Mouse (Mus musculus) WW6 (cell line): ENCODE measurements around the gene Plcd3.

Experiments
- DNase-seq: peaks from one replicate; pipeline ENCODE4 v3.0.0-alpha.2; 2013; ENCODE audit warnings: low read depth, low spot score

Gene Plcd3

DNA sequence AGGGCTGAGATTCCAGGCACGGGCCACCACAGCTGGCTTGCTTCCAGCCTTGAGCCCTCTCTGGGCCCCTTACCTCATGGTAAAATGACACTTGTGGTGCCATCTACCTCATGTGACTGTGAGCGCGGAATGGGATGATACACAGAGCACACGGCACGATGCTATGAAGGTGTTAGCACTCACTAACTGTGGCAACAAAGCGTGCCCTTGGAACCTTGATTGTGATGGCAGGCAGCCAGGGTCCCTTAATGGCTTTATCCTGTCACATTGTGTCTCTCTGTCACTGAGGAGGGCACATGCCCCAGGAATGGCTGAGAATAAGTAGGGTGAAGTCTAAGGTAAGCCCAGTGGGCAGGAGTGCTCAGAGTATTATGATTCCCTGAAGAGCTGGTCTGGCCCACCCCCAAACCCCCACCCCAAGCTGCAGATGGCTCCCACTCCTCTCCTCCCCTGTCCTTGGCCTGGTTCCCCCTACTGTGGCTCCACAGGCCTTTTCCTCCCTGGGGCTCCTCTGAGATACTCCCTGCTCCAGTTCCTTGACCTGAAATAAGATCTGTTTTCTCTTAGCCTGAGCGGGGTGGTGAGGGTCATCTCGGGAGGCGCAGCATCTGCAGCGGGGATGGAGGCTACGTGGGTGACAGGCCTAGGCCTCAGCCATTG is 2.8 kb downstream of the Plcd3 start:
- no peak for DNase-seq

- no peak for DNase-seq
Observed at GRCm38 (mm10) chr11:103096979-103097894, 4.2 kb downstream of the Plcd3 start.

GRCm38 (mm10) chr11:103095801-103096200 is 5.7 kb downstream of the Plcd3 start:
- no peak for DNase-seq

DNA sequence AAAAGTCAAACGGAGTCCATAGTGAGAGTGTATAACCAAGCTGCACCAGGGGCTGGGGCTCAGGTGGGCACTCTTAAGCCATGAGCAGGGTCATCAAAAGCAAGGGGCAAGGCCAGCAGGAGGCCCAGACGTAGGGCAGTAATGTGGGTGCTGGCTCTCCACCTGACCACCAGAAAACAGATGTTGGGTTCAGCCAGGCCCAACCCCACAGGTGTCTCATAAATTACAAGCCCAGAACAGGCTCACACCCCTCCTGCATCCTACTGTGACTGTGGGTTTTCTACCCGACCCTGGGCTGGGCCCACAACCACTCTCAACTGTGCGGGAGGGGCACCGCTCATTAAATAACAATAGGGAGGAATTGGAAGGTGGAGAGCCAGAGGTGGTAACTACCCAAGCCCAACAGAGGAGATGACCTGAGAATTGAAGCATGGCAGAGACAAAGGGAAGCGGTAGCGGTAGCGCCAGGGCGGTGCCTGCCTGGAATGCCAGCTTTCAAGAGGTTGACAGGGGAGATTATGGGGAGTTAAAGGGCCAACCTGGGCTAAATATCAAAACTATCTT is 6.3 kb downstream of the Plcd3 start:
- no peak for DNase-seq

GRCm38 (mm10) chr11:103093862-103094833 is 7.3 kb downstream of the Plcd3 start:
- no peak for DNase-seq

GRCm38 (mm10) chr11:103093306-103093705 is 8.2 kb downstream of the Plcd3 start:
- DNase-seq = no peak

- no peak for DNase-seq
Observed at GRCm38 (mm10) chr11:103081631-103082030, 19.8 kb downstream of the Plcd3 start.

DNA sequence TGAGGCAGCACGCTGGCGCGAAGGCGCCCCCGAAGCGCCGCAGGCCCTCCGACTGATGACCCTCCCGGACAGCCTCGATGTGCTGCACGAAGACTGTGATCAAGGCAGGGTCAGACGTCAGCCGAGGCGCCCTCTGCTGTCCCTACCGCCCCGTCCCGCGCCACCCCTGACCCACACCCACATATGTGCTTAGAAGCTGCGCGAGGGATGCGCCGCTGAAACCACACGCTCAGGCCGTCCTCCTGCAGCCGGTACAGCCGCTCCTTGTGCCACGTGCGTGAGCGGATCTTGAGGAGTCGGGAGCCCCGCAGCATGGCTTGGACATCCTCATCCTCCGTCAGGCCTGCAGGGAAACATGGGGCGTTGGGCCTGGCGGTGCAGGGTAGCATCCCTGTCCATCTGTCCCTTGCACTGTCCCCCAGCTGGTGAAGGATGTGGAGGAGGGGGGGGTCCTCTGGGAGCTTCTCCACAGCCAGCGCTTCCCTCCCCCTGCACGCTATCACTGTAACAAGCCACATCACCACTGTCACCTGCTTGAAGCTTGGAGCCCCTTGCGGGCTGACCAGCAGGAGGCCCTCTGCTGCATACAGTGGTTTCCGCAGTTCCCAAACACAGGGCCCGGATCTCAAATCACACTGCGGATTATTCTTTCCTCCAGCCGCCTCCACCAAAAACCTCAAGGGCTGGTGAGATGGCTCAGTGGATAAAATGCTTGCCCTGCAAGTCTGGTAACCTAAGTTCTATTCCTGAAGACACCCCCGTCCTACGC is 21.0 kb downstream of the Plcd3 start:
- DNase-seq = no peak

GRCm38 (mm10) chr11:103078131-103078530 is 23.3 kb downstream of the Plcd3 start:
- DNase-seq = no peak

- no peak for DNase-seq
Observed at GRCm38 (mm10) chr11:103076581-103076980, 24.9 kb downstream of the Plcd3 start.

DNA sequence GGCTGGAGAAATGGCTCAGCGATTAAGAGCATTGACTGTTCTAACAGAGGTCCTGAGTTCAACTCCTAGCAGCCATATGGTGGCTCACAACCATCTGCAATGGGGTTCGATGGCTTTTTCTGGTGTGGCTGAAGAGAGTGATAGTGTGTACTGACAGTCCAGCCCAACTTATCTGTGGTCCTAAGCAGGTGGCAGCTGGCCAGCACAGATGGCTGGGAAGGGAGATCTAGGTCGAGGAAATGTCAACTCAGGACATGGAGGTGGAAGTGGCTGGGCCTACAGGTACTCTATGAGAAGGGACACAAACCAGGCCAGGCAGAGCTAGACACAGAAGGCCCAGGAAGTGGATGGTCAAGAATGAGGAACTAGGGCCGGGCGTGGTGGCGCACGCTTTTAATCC is 25.4 kb downstream of the Plcd3 start:
- DNase-seq = no peak

DNA sequence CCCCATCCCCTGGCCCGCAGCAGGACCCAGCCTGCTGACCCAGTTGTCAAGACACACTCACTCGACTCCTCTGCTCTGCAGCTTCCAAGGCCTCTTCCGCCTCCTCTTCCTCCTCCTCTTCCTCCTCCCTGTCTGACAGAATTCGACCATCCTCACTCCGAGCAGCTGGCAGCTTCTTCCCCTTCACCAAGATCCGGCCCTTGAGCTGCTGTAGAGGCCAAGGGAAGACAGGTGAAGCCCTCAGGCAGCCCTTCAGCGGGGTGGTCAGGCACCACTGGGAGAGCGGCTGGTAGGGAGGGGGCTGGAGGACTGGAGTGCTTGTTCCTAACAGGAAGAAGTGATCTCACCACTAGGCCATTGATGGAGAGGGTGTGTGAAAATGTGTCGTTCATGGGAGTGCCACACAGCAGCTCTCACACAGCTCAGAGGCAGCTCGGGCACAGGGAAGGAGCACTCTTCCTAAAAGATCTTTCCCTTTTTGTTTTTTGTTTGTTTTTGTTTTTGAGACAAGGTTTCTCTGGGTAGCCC is 26.6 kb downstream of the Plcd3 start:
- DNase-seq = no peak

DNA sequence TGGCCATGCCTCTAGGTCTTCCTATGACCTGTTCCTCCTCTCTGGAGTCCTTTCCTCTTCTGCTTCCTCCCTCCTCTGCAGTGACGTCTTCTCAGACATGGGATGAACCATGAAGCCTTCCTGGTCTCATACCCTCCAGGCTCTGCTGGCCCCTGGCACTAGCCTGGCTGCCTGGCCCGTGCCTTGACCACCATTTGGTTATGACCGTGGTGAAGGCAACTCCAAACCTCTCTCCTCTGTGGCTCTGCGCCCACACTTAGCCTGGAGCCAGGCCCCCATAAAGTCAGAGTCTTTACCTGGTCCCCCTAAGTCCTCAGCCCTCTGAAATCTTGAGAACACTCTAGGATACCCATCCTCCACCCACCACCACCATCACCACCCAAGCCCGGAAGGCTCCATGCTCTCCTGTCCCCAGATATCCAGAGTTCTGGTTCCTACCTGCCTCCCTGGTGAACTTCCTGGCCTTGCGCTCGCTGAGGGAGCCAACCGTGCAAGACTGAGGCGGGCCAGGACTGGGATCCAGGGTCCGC is 27.3 kb downstream of the Plcd3 start:
- DNase-seq = no peak

DNA sequence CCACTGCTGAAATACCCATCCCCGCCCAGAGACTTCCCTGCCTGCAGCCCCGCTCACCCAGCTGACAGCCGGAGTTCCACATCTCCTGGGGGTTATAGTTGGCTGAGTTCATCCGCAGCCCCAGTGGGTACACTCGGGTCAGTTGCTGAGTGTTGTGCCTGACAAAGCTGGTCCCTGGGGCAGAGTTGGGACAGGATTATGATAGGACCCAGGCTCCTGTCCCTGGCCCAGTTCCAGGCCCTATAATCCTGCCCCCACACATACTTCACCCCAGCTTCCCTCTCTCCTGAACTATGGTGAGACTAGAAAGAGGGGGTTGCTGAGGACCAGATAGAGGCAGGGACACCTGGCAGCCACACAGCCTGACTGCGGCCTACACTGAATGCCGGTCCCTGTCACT is 27.8 kb downstream of the Plcd3 start:
- no peak for DNase-seq

DNA sequence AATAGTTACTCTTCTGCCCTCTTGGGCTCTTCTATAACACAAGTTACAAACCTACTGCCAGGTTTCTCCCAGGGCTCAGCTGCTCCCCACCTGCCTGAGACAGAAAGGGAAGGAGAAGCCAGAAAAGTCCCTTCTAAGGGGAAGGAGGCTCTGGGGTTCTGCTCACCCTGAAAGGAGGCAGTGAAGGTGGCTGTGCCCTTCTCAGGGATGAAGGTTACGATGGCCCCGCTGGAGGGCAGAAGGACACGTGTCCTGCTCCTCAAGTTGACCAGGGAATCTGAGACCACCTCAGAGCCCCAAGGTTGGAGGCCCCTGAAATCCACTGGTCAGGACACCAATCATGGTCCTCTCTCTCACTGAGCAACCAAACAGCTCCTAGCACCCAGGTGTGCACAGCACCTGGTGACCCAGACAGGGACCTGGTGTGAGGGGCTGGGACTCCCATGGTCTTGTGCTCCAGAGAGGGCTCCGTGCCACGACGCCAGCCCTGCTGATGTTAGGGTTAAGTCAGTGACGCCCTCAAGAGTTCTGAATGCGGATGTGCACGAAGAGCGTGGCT is 31.1 kb downstream of the Plcd3 start:
- no peak for DNase-seq

DNA sequence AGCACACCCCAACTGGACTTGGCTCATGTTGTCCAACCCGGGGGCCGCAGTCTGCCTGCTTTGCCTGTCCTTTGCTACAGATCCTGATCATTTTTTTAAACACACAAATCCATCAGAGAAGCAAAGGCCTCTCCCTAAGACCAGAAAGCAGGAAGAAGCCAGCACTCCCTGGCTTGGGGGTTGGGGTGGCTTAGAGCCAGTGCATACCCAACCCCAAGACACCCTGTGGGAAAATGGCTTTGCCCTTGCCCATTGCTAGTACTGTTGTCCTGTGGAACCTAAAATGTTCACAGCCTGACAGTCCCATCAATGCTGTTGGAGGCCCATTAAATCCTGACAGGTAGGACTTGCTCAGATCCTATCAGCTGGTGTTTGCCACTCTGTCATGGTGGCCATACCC is 31.7 kb downstream of the Plcd3 start:
- no peak for DNase-seq

DNA sequence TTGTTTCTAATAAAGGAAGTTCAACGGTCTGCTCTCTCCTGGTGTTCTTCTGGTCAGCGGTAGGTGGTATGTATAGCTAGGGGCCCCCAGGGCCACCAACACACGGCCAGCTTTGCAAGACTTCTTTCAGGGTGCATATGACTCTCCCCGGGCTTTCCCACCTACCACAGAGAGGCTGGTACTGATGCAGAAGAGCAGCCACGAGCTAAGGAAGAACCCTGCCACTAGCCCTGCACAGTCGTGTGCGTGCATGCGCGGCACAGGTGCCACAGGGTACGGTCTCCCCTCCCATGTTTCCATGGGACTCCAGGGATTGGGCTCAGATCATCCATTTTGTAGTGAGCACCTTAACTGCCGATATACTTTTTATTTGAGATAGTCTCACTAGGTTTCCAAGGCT is 32.6 kb downstream of the Plcd3 start:
- no peak for DNase-seq

DNA sequence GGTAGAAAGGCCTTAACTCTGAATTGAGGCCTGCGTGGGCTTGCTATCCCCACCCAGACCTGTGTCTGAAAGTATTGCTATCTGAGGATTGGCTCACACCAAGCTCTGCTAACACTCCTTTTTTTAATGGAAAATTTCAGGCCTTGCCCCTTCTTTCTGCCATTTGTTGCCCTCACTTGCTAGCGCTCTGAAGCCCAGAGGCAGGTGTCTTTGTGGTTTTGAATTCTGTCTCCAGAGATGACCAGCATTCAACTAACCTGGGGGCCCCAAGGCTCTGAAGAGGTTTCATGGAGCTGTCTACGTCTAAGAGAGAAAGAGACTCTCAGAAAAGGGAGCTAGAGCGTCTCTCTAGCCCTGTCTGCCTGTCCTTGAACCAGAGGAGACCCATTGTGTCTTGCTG is 33.2 kb downstream of the Plcd3 start:
- DNase-seq = no peak

DNA sequence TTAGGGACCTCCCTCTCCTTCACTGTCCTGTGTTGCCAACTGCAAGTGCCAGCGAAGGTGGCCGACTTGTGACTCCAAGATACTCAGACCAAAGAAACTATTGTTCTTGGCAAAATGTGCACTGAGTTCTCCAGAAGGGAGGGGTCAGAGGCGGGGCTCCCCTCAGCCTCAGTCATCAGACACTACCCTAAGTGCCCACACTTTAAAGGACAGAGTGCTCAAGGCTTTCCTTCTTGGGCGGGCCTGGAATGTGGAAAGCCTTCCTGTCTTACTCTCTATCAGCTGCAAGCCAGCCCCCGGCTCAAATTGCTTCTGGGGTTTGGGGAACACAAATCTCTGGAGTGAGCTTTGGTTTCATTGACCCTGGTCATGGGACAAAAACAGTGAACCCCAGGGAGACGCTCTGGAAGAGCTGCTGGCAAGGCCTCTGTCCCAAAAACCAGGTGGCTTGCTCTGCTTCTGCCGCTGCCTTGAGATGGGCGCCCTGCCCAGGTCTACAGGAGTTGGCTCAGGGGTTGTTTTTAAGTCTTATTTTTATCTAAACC is 33.9 kb downstream of the Plcd3 start:
- DNase-seq = no peak

GRCm38 (mm10) chr11:103067051-103067361 is 34.5 kb downstream of the Plcd3 start:
- DNase-seq = no peak
